Mouse (Mus musculus): Measurements from ENCODE around the gene Pigs. TPM values are rescaled to one million over a fixed set of nuclear protein-coding genes. Genes with fewer than 3 reads are reported as not detected.

Gene Pigs
- polyA plus RNA-seq, 1 experiment, result 88.3 TPM

DNA sequence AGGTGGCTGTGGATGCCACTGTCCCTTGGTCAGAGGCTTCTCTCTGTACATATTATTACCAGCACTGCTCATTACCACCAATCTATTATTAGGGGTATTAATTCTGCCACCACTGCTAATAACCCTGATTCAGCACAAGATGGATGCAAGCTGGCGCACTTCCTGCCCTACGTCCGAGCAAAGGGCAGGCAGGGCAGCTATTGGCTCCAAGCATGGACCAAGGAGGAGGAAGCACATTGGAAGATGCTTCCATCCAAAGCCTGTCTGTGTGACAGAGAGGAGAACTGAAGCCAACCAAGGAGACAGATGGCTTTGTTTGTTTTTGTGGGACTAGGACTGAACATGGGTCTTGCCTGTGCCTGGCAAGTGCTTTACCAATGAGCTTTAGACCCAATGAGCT is 52.8 kb downstream of the Pigs start:
- 90% methylated on average over 3 of the region's 3 CpGs for WGBS
- no peak overlapping the region for H3K4me3 ChIP-seq (ENCODE audit: control insufficient read depth, insufficient read depth, low read length)
- H3K27me3 ChIP-seq (ENCODE audit: control insufficient read depth, insufficient read depth, low read length), result no peaks in the 10 kb centered on the region
- H3K27ac ChIP-seq (ENCODE audit: control insufficient read depth, insufficient read depth, low read length), result no peak overlapping the region
- H3K4me1 ChIP-seq (replicated peaks; ENCODE audit: control insufficient read depth, insufficient read depth, low read length), result peaks cover 5% of the 10 kb centered on the region
- H3K36me3 ChIP-seq (ENCODE audit: control insufficient read depth, insufficient read depth, low read length), result no peaks in the 10 kb centered on the region
- TF ChIP-seq CTCF (IDR thresholded peaks at IDR 0.05; ENCODE audit: borderline replicate concordance, control insufficient read depth, extremely low read depth, insufficient read depth, low read length, poor library complexity) (no peak), POLR2A (IDR thresholded peaks at IDR 0.05; ENCODE audit: control insufficient read depth, extremely low read depth, insufficient read depth, low read length, poor library complexity) (no peak)
- no peak for DNase-seq

DNA sequence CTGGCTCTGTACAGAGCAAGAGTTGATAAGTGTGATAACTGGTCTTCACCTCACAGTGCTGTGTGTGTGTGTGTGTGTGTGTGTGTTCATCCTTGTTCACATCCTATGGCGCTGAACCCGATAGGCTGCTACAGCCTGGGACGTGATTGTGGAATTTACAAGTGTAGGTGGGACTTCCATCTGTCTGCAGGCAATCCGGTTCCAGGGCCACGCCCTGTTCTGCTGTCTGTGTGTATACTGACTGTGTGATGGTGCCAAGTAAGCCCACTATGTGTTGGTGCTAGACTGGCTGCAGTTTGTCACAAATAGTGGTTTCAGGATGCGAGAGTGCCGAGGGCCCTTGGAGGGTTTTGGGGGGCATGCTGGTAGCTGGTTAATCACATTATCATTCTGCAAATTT is 54.1 kb downstream of the Pigs start:
- TF ChIP-seq POLR2A (IDR thresholded peaks at IDR 0.05; ENCODE audit: control insufficient read depth, extremely low read depth, insufficient read depth, low read length, poor library complexity), result no peak
- no peak for TF ChIP-seq CTCF (IDR thresholded peaks at IDR 0.05; ENCODE audit: borderline replicate concordance, control insufficient read depth, extremely low read depth, insufficient read depth, low read length, poor library complexity)
- Histone ChIP-seq H3K27me3 (ENCODE audit: control insufficient read depth, insufficient read depth, low read length) (no peaks in the 10 kb centered on the region), H3K27ac (ENCODE audit: control insufficient read depth, insufficient read depth, low read length) (no peak overlapping the region), H3K36me3 (ENCODE audit: control insufficient read depth, insufficient read depth, low read length) (no peaks in the 10 kb centered on the region), H3K4me1 (replicated peaks; ENCODE audit: control insufficient read depth, insufficient read depth, low read length) (peaks cover 5% of the 10 kb centered on the region), H3K4me3 (ENCODE audit: control insufficient read depth, insufficient read depth, low read length) (no peak overlapping the region)
- WGBS, result 96% methylated on average over 7 of the region's 7 CpGs
- DNase-seq, result no peak

DNA sequence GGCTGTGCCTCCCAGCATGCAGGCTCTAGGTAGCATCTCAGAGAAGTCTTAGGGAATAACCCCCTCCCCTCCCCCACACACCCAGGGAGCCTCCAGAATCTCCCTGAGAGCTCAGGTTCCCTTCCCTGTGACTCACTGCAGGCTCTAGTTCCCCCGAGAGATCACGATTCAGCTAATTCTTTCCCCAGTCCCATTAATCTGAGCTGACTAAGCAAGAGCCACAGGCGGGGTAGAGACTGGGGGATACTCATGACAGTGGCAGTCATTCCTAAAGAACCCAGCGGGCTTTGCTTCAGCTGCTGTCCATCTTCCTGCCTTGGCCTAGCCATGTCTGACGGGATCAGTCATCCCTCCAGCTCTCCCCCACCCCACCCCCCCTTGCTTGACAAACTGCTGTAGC is 54.5 kb downstream of the Pigs start:
- Histone ChIP-seq H3K27me3 (ENCODE audit: control insufficient read depth, insufficient read depth, low read length) (no peaks in the 10 kb centered on the region), H3K4me3 (ENCODE audit: control insufficient read depth, insufficient read depth, low read length) (no peak overlapping the region), H3K36me3 (ENCODE audit: control insufficient read depth, insufficient read depth, low read length) (no peaks in the 10 kb centered on the region), H3K27ac (ENCODE audit: control insufficient read depth, insufficient read depth, low read length) (no peak overlapping the region), H3K4me1 (replicated peaks; ENCODE audit: control insufficient read depth, insufficient read depth, low read length) (peaks cover 5% of the 10 kb centered on the region)
- WGBS, result 91% methylated on average over 5 of the region's 5 CpGs
- DNase-seq, result no peak
- no peak for TF ChIP-seq CTCF (IDR thresholded peaks at IDR 0.05; ENCODE audit: borderline replicate concordance, control insufficient read depth, extremely low read depth, insufficient read depth, low read length, poor library complexity)

DNA sequence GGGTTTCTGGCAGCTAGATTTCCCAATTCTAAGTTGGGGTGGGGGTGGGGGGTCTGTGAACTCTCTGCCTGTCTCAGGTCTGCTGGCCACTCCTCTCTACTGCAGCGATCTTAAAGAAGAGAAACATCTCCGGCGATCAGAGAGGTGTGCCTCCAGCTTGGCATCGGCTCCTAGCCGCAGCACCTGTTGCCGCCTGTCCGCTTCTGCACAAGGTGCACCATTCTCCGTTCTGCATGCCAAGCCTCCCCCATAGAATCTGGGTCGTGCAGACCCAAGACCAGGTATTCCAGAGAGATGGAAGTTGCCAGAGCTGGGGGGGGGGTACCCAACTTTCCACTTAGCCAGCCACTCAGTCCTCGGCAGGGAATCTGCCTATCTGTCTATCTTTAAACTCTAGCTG is 57.6 kb downstream of the Pigs start:
- Histone ChIP-seq H3K4me3 (ENCODE audit: control insufficient read depth, insufficient read depth, low read length) (no peak overlapping the region), H3K27me3 (ENCODE audit: control insufficient read depth, insufficient read depth, low read length) (no peaks in the 10 kb centered on the region), H3K36me3 (ENCODE audit: control insufficient read depth, insufficient read depth, low read length) (no peaks in the 10 kb centered on the region), H3K27ac (ENCODE audit: control insufficient read depth, insufficient read depth, low read length) (no peak overlapping the region), H3K4me1 (replicated peaks; ENCODE audit: control insufficient read depth, insufficient read depth, low read length) (peaks cover 5% of the 10 kb centered on the region)
- 95% methylated on average over 10 of the region's 10 CpGs for WGBS
- DNase-seq, result no peak
- TF ChIP-seq CTCF (IDR thresholded peaks at IDR 0.05; ENCODE audit: borderline replicate concordance, control insufficient read depth, extremely low read depth, insufficient read depth, low read length, poor library complexity) (no peak), POLR2A (IDR thresholded peaks at IDR 0.05; ENCODE audit: control insufficient read depth, extremely low read depth, insufficient read depth, low read length, poor library complexity) (no peak)

DNA sequence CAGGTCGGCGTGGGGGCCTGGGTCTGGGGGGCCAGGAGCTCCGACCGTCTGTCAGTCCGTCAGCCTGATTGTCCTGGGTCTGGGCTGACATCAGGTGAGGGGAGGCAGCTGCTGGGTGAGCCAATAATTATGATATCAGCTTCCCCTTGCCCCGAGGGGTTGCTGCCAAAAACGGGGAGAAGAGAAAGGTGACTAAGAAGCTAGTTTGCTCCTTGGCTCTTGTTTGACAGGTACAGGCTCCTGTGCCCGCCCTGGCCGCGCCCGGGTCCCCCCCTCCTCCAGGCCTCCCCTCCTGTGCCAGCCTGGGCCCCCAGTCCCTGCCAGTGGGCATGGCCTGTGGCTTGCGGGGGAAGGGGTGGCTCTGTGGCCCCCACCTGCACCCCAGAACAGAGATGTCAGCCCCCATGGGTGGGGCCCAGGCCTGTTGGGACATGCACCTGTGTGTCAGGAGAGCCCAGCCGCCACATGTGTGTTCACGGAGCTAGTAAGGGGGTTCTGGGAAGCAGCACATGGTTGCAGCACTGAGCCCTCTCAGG is 58.4 kb downstream of the Pigs start, which contains the start of gene Foxn1:
Gene Foxn1, minus strand, starts transcription at position 51 of the 536 bp plus-strand sequence.
- WGBS, result 93% methylated on average over 14 of the region's 14 CpGs
- Histone ChIP-seq H3K27me3 (ENCODE audit: control insufficient read depth, insufficient read depth, low read length) (no peaks in the 10 kb centered on the region), H3K4me1 (replicated peaks; ENCODE audit: control insufficient read depth, insufficient read depth, low read length) (no peaks in the 10 kb centered on the region), H3K4me3 (ENCODE audit: control insufficient read depth, insufficient read depth, low read length) (0 out of 2 replicates have a peak within 1 kb of the TSS, but pooled peaks have one; percentile 2), H3K27ac (ENCODE audit: control insufficient read depth, insufficient read depth, low read length) (0 out of 2 replicates have a peak within 1 kb of the TSS, but pooled peaks have one; percentile 20), H3K36me3 (ENCODE audit: control insufficient read depth, insufficient read depth, low read length) (no peaks in the 10 kb centered on the region)
- no peak for TF ChIP-seq POLR2A (IDR thresholded peaks at IDR 0.05; ENCODE audit: control insufficient read depth, extremely low read depth, insufficient read depth, low read length, poor library complexity)
- TF ChIP-seq CTCF (IDR thresholded peaks at IDR 0.05; ENCODE audit: borderline replicate concordance, control insufficient read depth, extremely low read depth, insufficient read depth, low read length, poor library complexity), result no peak
- no peak for DNase-seq

Other genes starting within 250 kb of the Pigs start
- gene Eral1, start 248.0 kb upstream of the Pigs start, polyA plus RNA-seq (2012; rRNA removed), result 41.7 and 45.7 TPM in 2 replicates
- gene Fam222b, start 233.8 kb upstream of the Pigs start, polyA plus RNA-seq (2012; rRNA removed), result 17.6 and 18.9 TPM in 2 replicates
- 275 TPM in 2 replicates for gene Traf4, start 162.8 kb upstream of the Pigs start, polyA plus RNA-seq (2012; rRNA removed)
- 27.0 and 27.4 TPM in 2 replicates for gene Nek8, start 151.7 kb upstream of the Pigs start, polyA plus RNA-seq (2012; rRNA removed)
- 30.0 and 33.1 TPM in 2 replicates for gene Tlcd1, start 151.7 kb upstream of the Pigs start, polyA plus RNA-seq (2012; rRNA removed)
- gene Rpl23a, start 144.8 kb upstream of the Pigs start, polyA plus RNA-seq (2012; rRNA removed), result 193 and 312 TPM in 2 replicates
- gene Rab34, start 140.0 kb upstream of the Pigs start, polyA plus RNA-seq (2012; rRNA removed), result 15.4 and 18.5 TPM in 2 replicates
- gene Proca1, start 135.0 kb upstream of the Pigs start, polyA plus RNA-seq (2012; rRNA removed), result 0.23 and 0.66 TPM in 2 replicates
- 95.9 and 132 TPM in 2 replicates for gene Sdf2, start 82.7 kb upstream of the Pigs start, polyA plus RNA-seq (2012; rRNA removed)
- gene Supt6, start 82.4 kb upstream of the Pigs start, polyA plus RNA-seq (2012; rRNA removed), result 36.2 and 38.8 TPM in 2 replicates
- 98.5 and 104 TPM in 2 replicates for gene 2610507B11Rik, start 66.7 kb upstream of the Pigs start, polyA plus RNA-seq (2012; rRNA removed)
- gene BC030499, start 37.6 kb upstream of the Pigs start, polyA plus RNA-seq (2012; rRNA removed), result 0.32 and 0.38 TPM in 2 replicates
- 46.1 and 52.7 TPM in 2 replicates for gene Spag5, start 26.9 kb upstream of the Pigs start, polyA plus RNA-seq (2012; rRNA removed)
- gene Aldoc, start 5.4 kb upstream of the Pigs start, polyA plus RNA-seq (2012; rRNA removed), result 2.4 and 3.0 TPM in 2 replicates
- gene Unc119, start 15.1 kb downstream of the Pigs start, polyA plus RNA-seq (2012; rRNA removed), result 31.1 and 42.0 TPM in 2 replicates
- gene Foxn1, start 58.1 kb downstream of the Pigs start, polyA plus RNA-seq (2012; rRNA removed), result 27.0 and 31.3 TPM in 2 replicates
- 0.61 and 0.68 TPM in 2 replicates for gene Slc13a2, start 93.8 kb downstream of the Pigs start, polyA plus RNA-seq (2012; rRNA removed)
- 8.3 and 11.2 TPM in 2 replicates for gene Slc46a1, start 137.3 kb downstream of the Pigs start, polyA plus RNA-seq (2012; rRNA removed)
- 0.62 and 0.97 TPM in 2 replicates for gene Sarm1, start 169.3 kb downstream of the Pigs start, polyA plus RNA-seq (2012; rRNA removed)
- gene Vtn, start 170.7 kb downstream of the Pigs start, polyA plus RNA-seq (2012; rRNA removed), result 5.5 and 8.9 TPM in 2 replicates
- gene Sebox, start 175.0 kb downstream of the Pigs start, polyA plus RNA-seq (2012; rRNA removed), result 0.09 and 0.13 TPM in 2 replicates
- 13.5 and 17.3 TPM in 2 replicates for gene Tmem199, start 183.8 kb downstream of the Pigs start, polyA plus RNA-seq (2012; rRNA removed)
- gene Poldip2, start 183.8 kb downstream of the Pigs start, polyA plus RNA-seq (2012; rRNA removed), result 41.3 and 43.6 TPM in 2 replicates
- 13.4 and 14.3 TPM in 2 replicates for gene Tnfaip1, start 207.9 kb downstream of the Pigs start, polyA plus RNA-seq (2012; rRNA removed)
- 58.4 and 60.7 TPM in 2 replicates for gene Ift20, start 207.9 kb downstream of the Pigs start, polyA plus RNA-seq (2012; rRNA removed)
- 20.6 and 21.6 TPM in 2 replicates for gene Tmem97, start 222.4 kb downstream of the Pigs start, polyA plus RNA-seq (2012; rRNA removed)

All from thymus, adult 2 months (tissue).